Mouse (Mus musculus) myocyte (in vitro differentiated cells): ENCODE results near the gene Jade3. TPM values are rescaled to one million over a fixed set of nuclear protein-coding genes. Genes with fewer than 3 reads are reported as not detected.
A peak's percentile ranks its signal among the peaks of the same experiment; 100 is the strongest.
"Not testable (repeated sequence)": the region's sequence is repeated elsewhere in the genome, so short reads cannot be mapped to it uniquely, and the experiment has no call there.

Experiments used
- H3K27me3 ChIP-seq: one replicate; pipeline ENCODE4 v1.6.1; 2011; ENCODE audit not compliant: control insufficient read depth, insufficient read depth, insufficient read length
- H3K36me3 ChIP-seq: one replicate; pipeline ENCODE4 v1.6.1; 2011; ENCODE audit not compliant: control insufficient read depth, insufficient read depth
- H3K4me2 ChIP-seq: one replicate; pipeline ENCODE4 v1.6.1; 2011; ENCODE audit warnings: low read depth, control low read depth
- H3K4me3 ChIP-seq: one replicate; pipeline ENCODE4 v1.5.1; 2011; ENCODE audit warnings: mild to moderate bottlenecking, control low read depth, moderate library complexity
- H3K79me2 ChIP-seq: one replicate; pipeline ENCODE4 v1.6.1; 2011; ENCODE audit not compliant: control insufficient read depth, insufficient read depth
- H3ac ChIP-seq: one replicate; pipeline ENCODE4 v1.6.1; 2011; ENCODE audit not compliant: control insufficient read depth, insufficient read length
- CEBPB ChIP-seq: IDR thresholded peaks from 2 replicates; pipeline ENCODE4 v1.6.1; 2011; ENCODE audit warnings: mild to moderate bottlenecking, moderate library complexity; ENCODE audit not compliant: poor library complexity, insufficient read depth, severe bottlenecking
- E2F4 ChIP-seq: IDR thresholded peaks from one replicate; pipeline ENCODE4 v1.6.1; 2011; ENCODE audit warnings: mild to moderate bottlenecking, control low read depth, moderate library complexity; ENCODE audit not compliant: insufficient read depth
- MAX ChIP-seq: IDR thresholded peaks from one replicate; pipeline ENCODE4 v1.6.1; 2011; ENCODE audit warnings: low read depth, mild to moderate bottlenecking, control low read depth
- MYOD1 ChIP-seq, 3 experiments: IDR thresholded peaks; one replicate each; pipeline ENCODE4 v1.6.1; 2011; ENCODE audit warnings: control low read depth in 2 of 3, low read depth in 2 of 3, mild to moderate bottlenecking in 2 of 3, moderate library complexity in 1 of 3; ENCODE audit not compliant: insufficient read length in 2 of 3, control insufficient read depth in 1 of 3
- MYOG ChIP-seq, 3 experiments: IDR thresholded peaks; one replicate each; pipeline ENCODE4 v1.6.1; 2011; ENCODE audit warnings: control low read depth in 2 of 3, low read depth in 2 of 3, mild to moderate bottlenecking in 2 of 3; ENCODE audit not compliant: insufficient read length in 2 of 3, control insufficient read depth in 1 of 3, insufficient read depth in 1 of 3
- POLR2A ChIP-seq: IDR thresholded peaks from one replicate; pipeline ENCODE4 v1.6.1; 2011; ENCODE audit warnings: low read depth, mild to moderate bottlenecking, control low read depth, moderate library complexity; ENCODE audit not compliant: insufficient read length
- POLR2AphosphoS2 ChIP-seq: IDR thresholded peaks from one replicate; pipeline ENCODE4 v1.6.1; 2011; ENCODE audit warnings: low read depth, control low read depth; ENCODE audit not compliant: insufficient read length
- REST ChIP-seq: IDR thresholded peaks from one replicate; pipeline ENCODE4 v1.6.1; 2011; ENCODE audit warnings: mild to moderate bottlenecking, control low read depth, moderate library complexity; ENCODE audit not compliant: insufficient read depth, insufficient read length
- SRF ChIP-seq: IDR thresholded peaks from one replicate; pipeline ENCODE4 v1.6.1; 2011; ENCODE audit warnings: low read depth; ENCODE audit not compliant: control insufficient read depth, insufficient read length
- TCF12 ChIP-seq: IDR thresholded peaks from one replicate; pipeline ENCODE4 v1.6.1; 2011; ENCODE audit warnings: mild to moderate bottlenecking, control low read depth; ENCODE audit not compliant: poor library complexity, insufficient read depth, severe bottlenecking
- TCF3 ChIP-seq: IDR thresholded peaks from one replicate; pipeline ENCODE4 v1.6.1; 2011; ENCODE audit warnings: low read depth, control low read depth; ENCODE audit not compliant: insufficient read length
- USF1 ChIP-seq: IDR thresholded peaks from one replicate; pipeline ENCODE4 v1.6.1; 2011; ENCODE audit warnings: low read depth, mild to moderate bottlenecking, control low read depth, moderate library complexity
- polyA plus RNA-seq: library from polyadenylated mRNA; unstranded; fragments of >200 nt; fragmentation: generic; extraction: Trizol; gene quantifications from one replicate; pipeline ENCODE4 v1.2.1, GENCODE M21; 2012; ENCODE audit warnings: missing spikeins

Gene Jade3
- 1.2 TPM for polyA plus RNA-seq

- Histone ChIP-seq H3ac (peak within 1 kb of the TSS; percentile 60), H3K4me2 (peak within 1 kb of the TSS; percentile 62), H3K79me2 (peaks cover 9% of the 10 kb centered on the region), H3K36me3 (no peaks in the 10 kb centered on the region), H3K4me3 (peak within 1 kb of the TSS; percentile 44), H3K27me3 (no peaks in the 10 kb centered on the region)
- no peak for TF ChIP-seq SRF
- peak in 2 of 3 experiments; percentile 1 to 7 for TF ChIP-seq MYOG (IDR thresholded peaks at IDR 0.05; ENCODE audit: control insufficient read depth in 1 of 3, insufficient read depth in 1 of 3, insufficient read length in 2 of 3, low read depth in 2 of 3)
- no peak for TF ChIP-seq REST
- no peak for TF ChIP-seq E2F4
- TF ChIP-seq CEBPB, result no peak
- no peak for TF ChIP-seq USF1
- TF ChIP-seq TCF3, result no peak
- peak; percentile 98 for TF ChIP-seq POLR2A
- TF ChIP-seq POLR2AphosphoS2, result peak; percentile 94
- TF ChIP-seq MYOD1 (IDR thresholded peaks at IDR 0.05; ENCODE audit: control insufficient read depth in 1 of 3, insufficient read length in 2 of 3, low read depth in 2 of 3), result peak in 1 of 3 experiments; percentile 32
- no peak for TF ChIP-seq MAX
Measured at GRCm38 (mm10) chrX:20425140-20425838, at the start of gene Jade3. Jade3 (plus strand) TSS chrX:20425688.

DNA sequence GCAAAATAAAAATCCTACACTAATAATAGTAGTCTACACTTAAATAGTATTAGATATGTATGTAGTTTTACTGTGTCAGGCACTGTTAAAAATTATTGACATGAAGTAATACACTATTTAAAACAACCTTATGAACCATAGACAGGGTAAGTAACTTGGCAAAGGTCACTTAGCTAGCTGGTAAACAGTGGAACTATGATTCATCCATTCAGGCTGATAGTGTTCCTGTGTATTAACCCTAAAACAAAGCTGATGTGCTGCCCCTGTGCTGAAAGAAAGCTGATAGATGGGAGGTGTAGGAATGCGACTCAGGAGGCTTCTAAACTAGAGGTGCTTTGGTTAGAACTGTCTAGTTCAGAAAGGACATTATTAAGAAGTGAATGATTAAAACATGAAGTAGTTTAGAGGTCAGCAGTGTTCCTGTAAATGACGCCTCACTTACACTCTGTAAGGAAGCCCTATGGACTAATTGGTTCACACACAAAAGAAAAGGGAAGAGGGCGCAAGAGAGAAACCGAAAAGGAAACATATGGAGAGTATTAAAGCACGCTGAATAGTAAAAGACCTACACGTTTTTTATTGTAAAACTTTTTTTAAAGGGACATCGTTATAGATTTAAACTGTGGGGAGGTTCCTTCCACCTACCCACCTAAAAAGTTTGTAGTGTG, 46.0 kb upstream of the Jade3 start:
- no peaks in the 10 kb centered on the region for H3K27me3 ChIP-seq
- no peak overlapping the region for H3K4me3 ChIP-seq
- H3K36me3 ChIP-seq, result no peaks in the 10 kb centered on the region
- no peak overlapping the region for H3K4me2 ChIP-seq
- H3ac ChIP-seq, result no peak overlapping the region
- TF ChIP-seq TCF12, result no peak
- TF ChIP-seq MYOD1 (IDR thresholded peaks at IDR 0.05; ENCODE audit: control insufficient read depth in 1 of 3, insufficient read length in 2 of 3, low read depth in 2 of 3), result no peak
- TF ChIP-seq TCF3, result no peak
- no peak for TF ChIP-seq POLR2AphosphoS2
- TF ChIP-seq MAX, result no peak
- TF ChIP-seq E2F4, result no peak
- no peak for TF ChIP-seq CEBPB
- H3K79me2 ChIP-seq, result no peaks in the 10 kb centered on the region

- no peaks in the 10 kb centered on the region for H3K27me3 ChIP-seq
- no peak overlapping the region for H3K4me2 ChIP-seq
- no peak for TF ChIP-seq CEBPB
- no peak for TF ChIP-seq USF1
- no peak for TF ChIP-seq POLR2AphosphoS2
- TF ChIP-seq TCF12, result no peak
- no peak for TF ChIP-seq REST
- no peak for TF ChIP-seq MAX
- no peak for TF ChIP-seq SRF
- TF ChIP-seq TCF3, result no peak
- no peak for TF ChIP-seq MYOD1 (IDR thresholded peaks at IDR 0.05; ENCODE audit: control insufficient read depth in 1 of 3, insufficient read length in 2 of 3, low read depth in 2 of 3)
- no peak for TF ChIP-seq POLR2A
- no peak for TF ChIP-seq E2F4
- H3K79me2 ChIP-seq, result no peaks in the 10 kb centered on the region
- no peaks in the 10 kb centered on the region for H3K36me3 ChIP-seq
- H3ac ChIP-seq, result no peak overlapping the region
- H3K4me3 ChIP-seq, result no peak overlapping the region
Measured at GRCm38 (mm10) chrX:20382260-20382659, 43.2 kb upstream of the Jade3 start.

- no peaks in the 10 kb centered on the region for H3K79me2 ChIP-seq
- H3ac ChIP-seq, result no peak overlapping the region
- H3K4me2 ChIP-seq, result no peak overlapping the region
- TF ChIP-seq TCF3 (no peak), SRF (no peak), CEBPB (no peak), MAX (no peak), TCF12 (no peak), USF1 (no peak), MYOD1 (IDR thresholded peaks at IDR 0.05; ENCODE audit: control insufficient read depth in 1 of 3, insufficient read length in 2 of 3, low read depth in 2 of 3) (no peak), POLR2AphosphoS2 (no peak)
- no peaks in the 10 kb centered on the region for H3K27me3 ChIP-seq
- H3K36me3 ChIP-seq, result no peaks in the 10 kb centered on the region
- no peak overlapping the region for H3K4me3 ChIP-seq
Measured at GRCm38 (mm10) chrX:20387006-20387405, 38.5 kb upstream of the Jade3 start.

DNA sequence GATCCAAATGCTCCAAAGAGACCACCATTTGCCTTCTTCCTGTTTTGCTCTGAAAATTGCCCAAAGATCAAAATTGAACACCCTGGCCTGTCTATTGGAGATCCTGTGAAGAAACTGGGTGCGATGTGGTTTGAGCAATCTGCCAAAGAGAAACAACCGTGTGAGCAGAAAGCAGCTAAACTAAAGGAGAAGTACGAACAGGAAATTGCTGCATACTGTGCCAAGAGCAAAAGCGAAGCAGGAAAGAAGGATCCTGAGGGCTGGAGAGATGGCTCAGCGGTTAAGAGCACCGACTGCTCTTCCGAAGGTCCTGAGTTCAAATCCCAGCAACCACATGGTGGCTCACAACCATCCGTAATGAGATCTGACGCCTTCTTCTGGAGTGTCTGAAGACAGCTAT, 33.5 kb upstream of the Jade3 start:
- H3K4me2 ChIP-seq, H3K4me3 ChIP-seq, H3K36me3 ChIP-seq, H3K27me3 ChIP-seq, H3ac ChIP-seq, H3K79me2 ChIP-seq: not testable (repeated sequence)
